Mouse (Mus musculus): ENCODE measurements around the gene Olfr1148. TPM values are rescaled to one million over a fixed set of nuclear protein-coding genes. Genes with fewer than 3 reads are reported as not detected.

The Olfr1148 gene
- total RNA-seq (2023), result not detected

DNA sequence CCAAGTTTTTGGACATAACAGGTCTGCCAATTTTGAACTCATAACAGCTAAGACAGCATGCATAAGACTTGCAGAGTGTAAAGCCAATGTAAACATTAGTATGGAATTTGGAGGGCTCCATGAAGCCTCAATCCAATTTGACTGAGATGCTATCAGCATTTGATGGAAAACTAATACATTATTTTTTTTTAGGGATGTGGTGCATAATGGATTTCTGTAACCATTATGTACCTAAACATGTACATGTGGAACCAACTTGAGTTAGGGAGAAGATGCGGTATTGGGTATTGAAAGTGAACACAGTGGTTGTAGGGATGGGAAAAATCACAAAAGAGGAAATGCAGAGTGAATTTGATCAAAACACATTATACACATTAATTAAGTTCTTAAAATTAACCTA is at the start of gene Olfr1148:
Olfr1148 (plus strand) TSS at position 301 of the 400 bp plus-strand sequence.

GRCm38 (mm10) chr2:87800292-87800691 is 30.0 kb upstream of the Olfr1148 start, which contains the start of gene Olfr1143:
Gene Olfr1143, plus strand, starts transcription at chr2:87800592.

DNA sequence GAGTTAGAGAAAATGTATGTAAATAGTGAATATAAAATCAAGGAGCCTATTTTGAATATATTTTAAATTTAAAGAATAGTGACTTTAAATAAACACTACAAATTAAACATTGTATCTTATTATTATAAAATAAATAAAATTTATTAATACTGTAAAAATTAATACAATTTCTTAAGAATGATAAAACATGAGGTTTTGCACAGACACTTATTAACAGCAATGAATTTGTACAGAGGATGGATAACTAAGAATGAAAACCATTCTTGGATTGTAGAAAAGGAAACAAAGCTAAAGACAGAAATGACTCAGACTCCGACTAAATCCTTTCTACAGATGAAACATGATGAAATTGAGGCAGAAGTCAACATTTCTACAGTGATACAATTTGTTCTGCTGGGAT is 20.8 kb upstream of the Olfr1148 start, which contains the start of gene Olfr1145:
Olfr1145 (plus strand) TSS at position 301 of the 400 bp plus-strand sequence.

GRCm38 (mm10) chr2:87843693-87844092 is 13.4 kb downstream of the Olfr1148 start, which contains the start of gene Olfr1150-ps1:
Gene Olfr1150-ps1, plus strand, starts transcription at chr2:87843993.

GRCm38 (mm10) chr2:87855562-87855961 is 25.2 kb downstream of the Olfr1148 start, which contains the start of gene Olfr1151:
Gene Olfr1151, plus strand, starts transcription at chr2:87855862.

GRCm38 (mm10) chr2:87866192-87866591 is 35.9 kb downstream of the Olfr1148 start, which contains the start of gene Olfr1152:
Gene Olfr1152, plus strand, starts transcription at chr2:87866492.

Other genes with a start within 250 kb of the Olfr1148 start
- gene Olfr1130, start 224.3 kb upstream of the Olfr1148 start, total RNA-seq (2023), result not detected
- not detected for gene Olfr1131, start 203.4 kb upstream of the Olfr1148 start, total RNA-seq (2023)
- not detected for gene Olfr1132, start 193.0 kb upstream of the Olfr1148 start, total RNA-seq (2023)
- not detected for gene Olfr1133, start 183.2 kb upstream of the Olfr1148 start, total RNA-seq (2023)
- gene Olfr1134, start 172.1 kb upstream of the Olfr1148 start, total RNA-seq (2023), result not detected
- not detected for gene Olfr1135, start 156.9 kb upstream of the Olfr1148 start, total RNA-seq (2023)
- not detected for gene Olfr1136, start 136.6 kb upstream of the Olfr1148 start, total RNA-seq (2023)
- gene Olfr1137, start 117.4 kb upstream of the Olfr1148 start, total RNA-seq (2023), result not detected
- gene Olfr1138, start 90.6 kb upstream of the Olfr1148 start, total RNA-seq (2023), result not detected
- gene Olfr1140, start 86.8 kb upstream of the Olfr1148 start, total RNA-seq (2023), result not detected
- not detected for gene Olfr1141, start 76.5 kb upstream of the Olfr1148 start, total RNA-seq (2023)
- gene Olfr152, start 51.0 kb upstream of the Olfr1148 start, total RNA-seq (2023), result not detected
- gene Olfr1143, start 29.9 kb upstream of the Olfr1148 start, total RNA-seq (2023), result not detected
- gene Olfr1145, start 20.7 kb upstream of the Olfr1148 start, total RNA-seq (2023), result not detected
- not detected for gene Olfr1150-ps1, start 13.5 kb downstream of the Olfr1148 start, total RNA-seq (2023)
- not detected for gene Olfr1151, start 25.3 kb downstream of the Olfr1148 start, total RNA-seq (2023)
- not detected for gene Olfr1152, start 36.0 kb downstream of the Olfr1148 start, total RNA-seq (2023)
- gene Olfr1153, start 64.4 kb downstream of the Olfr1148 start, total RNA-seq (2023), result not detected
- gene Olfr1154, start 74.6 kb downstream of the Olfr1148 start, total RNA-seq (2023), result not detected
- gene Olfr1155, start 114.6 kb downstream of the Olfr1148 start, total RNA-seq (2023), result not detected
- gene Olfr1156, start 122.6 kb downstream of the Olfr1148 start, total RNA-seq (2023), result not detected
- not detected for gene Olfr1157, start 137.8 kb downstream of the Olfr1148 start, total RNA-seq (2023)
- not detected for gene Olfr74, start 144.1 kb downstream of the Olfr1148 start, total RNA-seq (2023)
- gene Olfr1158, start 159.6 kb downstream of the Olfr1148 start, total RNA-seq (2023), result not detected
- not detected for gene Olfr1160, start 177.7 kb downstream of the Olfr1148 start, total RNA-seq (2023)
- not detected for gene Olfr1161, start 192.2 kb downstream of the Olfr1148 start, total RNA-seq (2023)
- not detected for gene Olfr73, start 207.2 kb downstream of the Olfr1148 start, total RNA-seq (2023)
- not detected for gene Olfr1162, start 220.6 kb downstream of the Olfr1148 start, total RNA-seq (2023)
- not detected for gene Olfr1163, start 241.3 kb downstream of the Olfr1148 start, total RNA-seq (2023)

Data from B cell, adult 67 days (primary cell).